Mouse (Mus musculus): ENCODE measurements around the gene Slc29a1. TPM values are rescaled to one million over a fixed set of nuclear protein-coding genes. Genes with fewer than 3 reads are reported as not detected.

Slc29a1 gene
- polyA plus RNA-seq, 1 experiment from 2014 or later, result 33.2 TPM

- Histone ChIP-seq H3K36me3 (ENCODE audit: control insufficient read depth, insufficient read depth, low read length) (no peaks in the 10 kb centered on the region), H3K4me2 (ENCODE audit: low read length) (no peak overlapping the region), H3K9ac (replicated peaks; ENCODE audit: low read length) (no peak overlapping the region), H3K4me1 (ENCODE audit: control insufficient read depth, insufficient read depth, low read length) (peaks cover 6% of the 10 kb centered on the region), H3K27ac (replicated peaks; ENCODE audit: low read depth, low read length) (no peak overlapping the region), H3K4me3 (replicated peaks; ENCODE audit: low read depth, low read length) (no peak overlapping the region), H3K27me3 (ENCODE audit: control insufficient read depth, insufficient read depth, low read length) (peaks cover 23% of the 10 kb centered on the region), H3K9me3 (ENCODE audit: control insufficient read depth, low read length) (no peaks in the 10 kb centered on the region)
- WGBS, result 85% methylated on average over 3 of the region's 3 CpGs
- DNase-seq (no peak), ATAC-seq (ENCODE audit: low FRiP score, low TSS enrichment) (no peak)
Measured at GRCm38 (mm10) chr17:45602984-45603383, 3.6 kb upstream of the Slc29a1 start.

DNA sequence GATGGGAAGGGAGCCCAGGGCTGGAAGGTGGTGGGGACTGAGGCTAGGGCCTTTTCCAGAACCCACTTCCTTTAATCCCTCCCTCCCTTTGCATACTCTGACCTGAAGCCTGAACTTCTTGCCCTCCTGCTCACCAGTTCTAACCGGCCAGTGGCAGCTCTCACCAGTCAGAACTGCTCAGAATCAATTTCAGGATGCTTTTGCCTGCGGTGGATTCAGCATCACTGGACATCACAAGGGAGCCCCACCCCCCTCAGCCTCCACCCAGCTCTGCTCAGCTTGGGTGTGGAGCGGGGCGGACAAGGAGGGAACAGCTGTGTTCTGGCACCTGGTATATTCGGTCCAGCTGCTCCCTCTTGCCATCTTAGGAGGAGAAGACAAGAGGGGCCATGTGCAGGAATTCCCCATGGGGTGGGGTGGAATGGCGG lies 2.5 kb upstream of the Slc29a1 start, which contains the start of gene Mymx:
Gene Mymx (minus strand): TSS at position 226 of the 428 bp plus-strand sequence.
- H3K9me3 ChIP-seq (ENCODE audit: control insufficient read depth, low read length), result no peaks in the 10 kb centered on the region
- no peak within 1 kb of the TSS for H3K4me2 ChIP-seq (ENCODE audit: low read length)
- H3K27me3 ChIP-seq (ENCODE audit: control insufficient read depth, insufficient read depth, low read length), result peaks cover 23% of the 10 kb centered on the region
- no peak within 1 kb of the TSS for H3K27ac ChIP-seq (replicated peaks; ENCODE audit: low read depth, low read length)
- H3K9ac ChIP-seq (replicated peaks; ENCODE audit: low read length), result no peak within 1 kb of the TSS
- no peak for ATAC-seq (ENCODE audit: low FRiP score, low TSS enrichment)
- WGBS, result 38% methylated on average over 6 of the region's 6 CpGs
- H3K4me3 ChIP-seq (replicated peaks; ENCODE audit: low read depth, low read length), result no peak within 1 kb of the TSS
- peaks cover 6% of the 10 kb centered on the region for H3K4me1 ChIP-seq (ENCODE audit: control insufficient read depth, insufficient read depth, low read length)
- no peak for DNase-seq
- H3K36me3 ChIP-seq (ENCODE audit: control insufficient read depth, insufficient read depth, low read length), result no peaks in the 10 kb centered on the region

DNA sequence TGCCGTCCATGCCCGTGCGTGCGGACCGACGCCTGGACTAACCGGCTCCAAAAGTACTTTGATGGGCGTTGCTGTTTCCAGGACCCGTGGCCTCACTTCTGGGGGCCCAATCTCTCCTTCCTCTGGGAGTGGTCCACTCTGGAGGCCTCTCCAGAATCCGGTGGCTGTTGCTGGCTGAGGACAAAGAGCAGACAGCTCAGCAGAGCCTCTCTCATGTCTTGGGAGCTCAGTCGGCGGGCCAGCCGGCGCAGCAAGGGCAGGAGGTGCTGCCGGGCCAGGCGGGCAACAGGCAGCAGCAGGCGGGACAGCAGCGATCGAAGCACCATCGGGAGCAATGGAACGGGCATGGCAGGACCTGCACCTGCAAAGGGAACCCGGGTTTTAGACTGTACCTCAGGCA lies 1.9 kb upstream of the Slc29a1 start:
- peaks cover 23% of the 10 kb centered on the region for H3K27me3 ChIP-seq (ENCODE audit: control insufficient read depth, insufficient read depth, low read length)
- H3K9me3 ChIP-seq (ENCODE audit: control insufficient read depth, low read length), result no peaks in the 10 kb centered on the region
- H3K36me3 ChIP-seq (ENCODE audit: control insufficient read depth, insufficient read depth, low read length), result no peaks in the 10 kb centered on the region
- no peak overlapping the region for H3K4me2 ChIP-seq (ENCODE audit: low read length)
- 9% methylated on average over 22 of the region's 22 CpGs for WGBS
- DNase-seq (no peak), ATAC-seq (ENCODE audit: low FRiP score, low TSS enrichment) (no peak)
- H3K4me1 ChIP-seq (ENCODE audit: control insufficient read depth, insufficient read depth, low read length), result peaks cover 7% of the 10 kb centered on the region
- H3K27ac ChIP-seq (replicated peaks; ENCODE audit: low read depth, low read length), result no peak overlapping the region
- no peak overlapping the region for H3K9ac ChIP-seq (replicated peaks; ENCODE audit: low read length)
- H3K4me3 ChIP-seq (replicated peaks; ENCODE audit: low read depth, low read length), result no peak overlapping the region

DNA sequence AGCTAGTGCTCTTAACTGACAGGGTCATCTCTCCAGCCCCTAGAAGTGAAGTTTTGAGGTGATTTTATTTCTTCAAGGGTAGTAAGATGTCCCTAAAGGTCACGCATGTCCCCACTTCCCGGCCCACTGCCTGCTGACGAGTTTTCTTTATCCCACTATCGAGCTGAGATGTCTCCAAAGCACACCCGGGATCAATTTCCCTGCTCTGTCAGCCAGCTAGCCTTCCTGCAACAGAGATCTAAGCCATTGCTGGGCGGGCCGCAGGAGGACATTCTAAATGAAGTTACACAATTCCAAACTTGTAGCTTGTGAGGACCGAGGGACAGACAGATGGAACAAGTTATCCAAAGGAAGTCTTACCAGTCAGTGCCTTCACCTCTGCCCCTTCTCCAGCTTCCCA lies 861 bp upstream of the Slc29a1 start:
- no peak for DNase-seq
- WGBS, result 52% methylated on average over 8 of the region's 8 CpGs

DNA sequence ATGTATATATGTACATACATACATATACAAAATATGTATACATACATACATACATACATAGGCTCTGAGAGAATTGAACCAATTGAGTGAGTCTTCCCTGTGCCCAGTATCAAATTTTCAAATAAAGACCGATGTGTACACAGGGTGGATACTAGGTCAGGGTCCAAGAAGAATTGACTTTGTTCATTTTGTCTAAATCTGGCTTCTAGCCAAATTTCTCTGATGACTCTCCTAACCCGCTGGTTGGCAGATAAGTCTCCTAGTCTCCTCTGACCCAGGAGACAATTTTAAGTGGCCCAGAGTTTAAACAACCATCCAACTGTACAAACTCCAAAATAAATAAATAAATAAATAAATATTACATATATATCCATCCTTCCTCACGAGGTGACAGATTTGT lies 515 bp downstream of the Slc29a1 start:
- no peak overlapping the region for H3K9ac ChIP-seq (replicated peaks; ENCODE audit: low read length)
- H3K27me3 ChIP-seq (ENCODE audit: control insufficient read depth, insufficient read depth, low read length), result peaks cover 32% of the 10 kb centered on the region
- H3K4me2 ChIP-seq (ENCODE audit: low read length), result no peak overlapping the region; the same call in 1 of the 2 replicates
- H3K36me3 ChIP-seq (ENCODE audit: control insufficient read depth, insufficient read depth, low read length), result no peaks in the 10 kb centered on the region
- 41% methylated on average over 3 of the region's 3 CpGs for WGBS
- peaks cover 23% of the 10 kb centered on the region for H3K4me1 ChIP-seq (ENCODE audit: control insufficient read depth, insufficient read depth, low read length)
- H3K4me3 ChIP-seq (replicated peaks; ENCODE audit: low read depth, low read length), result no peak overlapping the region
- H3K27ac ChIP-seq (replicated peaks; ENCODE audit: low read depth, low read length), result no peak overlapping the region
- ATAC-seq (ENCODE audit: low FRiP score, low TSS enrichment) (no peak), DNase-seq (no peak)
- no peaks in the 10 kb centered on the region for H3K9me3 ChIP-seq (ENCODE audit: control insufficient read depth, low read length)

More for the DNA sequence above, 861 bp upstream of the Slc29a1 start:
- Histone ChIP-seq H3K4me3 (replicated peaks; ENCODE audit: low read depth, low read length) (no peak overlapping the region), H3K9me3 (ENCODE audit: control insufficient read depth, low read length) (no peaks in the 10 kb centered on the region), H3K9ac (replicated peaks; ENCODE audit: low read length) (no peak overlapping the region), H3K36me3 (ENCODE audit: control insufficient read depth, insufficient read depth, low read length) (no peaks in the 10 kb centered on the region), H3K27me3 (ENCODE audit: control insufficient read depth, insufficient read depth, low read length) (peaks cover 23% of the 10 kb centered on the region), H3K4me1 (ENCODE audit: control insufficient read depth, insufficient read depth, low read length) (peaks cover 16% of the 10 kb centered on the region), H3K4me2 (ENCODE audit: low read length) (no peak overlapping the region), H3K27ac (replicated peaks; ENCODE audit: low read depth, low read length) (no peak overlapping the region)
- no peak for ATAC-seq (ENCODE audit: low FRiP score, low TSS enrichment)

DNA sequence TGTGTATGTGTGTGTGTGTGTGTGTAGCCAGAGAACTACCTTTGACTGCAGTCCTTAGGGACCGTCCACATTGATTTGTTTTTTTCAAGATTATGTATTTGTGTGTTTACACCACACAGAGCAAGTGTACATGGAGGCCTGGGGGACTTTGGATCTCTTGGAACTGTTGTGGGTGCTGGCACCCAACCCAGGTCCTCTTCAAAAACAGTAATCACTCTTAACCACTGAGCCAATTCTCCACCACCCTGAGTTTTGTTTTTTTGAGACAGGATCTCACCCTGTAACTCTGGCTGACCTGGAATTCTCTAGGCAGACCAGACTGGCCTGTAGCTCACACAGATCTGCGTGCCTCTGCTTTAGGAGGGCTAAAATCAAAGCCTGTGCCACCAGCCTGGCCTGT lies 1.0 kb downstream of the Slc29a1 start:
- Histone ChIP-seq H3K9ac (replicated peaks; ENCODE audit: low read length) (no peak overlapping the region), H3K36me3 (ENCODE audit: control insufficient read depth, insufficient read depth, low read length) (no peaks in the 10 kb centered on the region), H3K27ac (replicated peaks; ENCODE audit: low read depth, low read length) (no peak overlapping the region), H3K4me3 (replicated peaks; ENCODE audit: low read depth, low read length) (no peak overlapping the region), H3K27me3 (ENCODE audit: control insufficient read depth, insufficient read depth, low read length) (peaks cover 33% of the 10 kb centered on the region), H3K9me3 (ENCODE audit: control insufficient read depth, low read length) (no peaks in the 10 kb centered on the region), H3K4me2 (ENCODE audit: low read length) (no peak overlapping the region), H3K4me1 (ENCODE audit: control insufficient read depth, insufficient read depth, low read length) (peaks cover 23% of the 10 kb centered on the region)
- ATAC-seq (ENCODE audit: low FRiP score, low TSS enrichment), result no peak
- WGBS, result 90% methylated on average over 2 of the region's 2 CpGs
- no peak for DNase-seq

- H3K4me1 ChIP-seq (ENCODE audit: control insufficient read depth, insufficient read depth, low read length), result peaks cover 23% of the 10 kb centered on the region
- ATAC-seq (ENCODE audit: low FRiP score, low TSS enrichment), result no peak
Measured at GRCm38 (mm10) chr17:45597787-45598186, 1.6 kb downstream of the Slc29a1 start.

DNA sequence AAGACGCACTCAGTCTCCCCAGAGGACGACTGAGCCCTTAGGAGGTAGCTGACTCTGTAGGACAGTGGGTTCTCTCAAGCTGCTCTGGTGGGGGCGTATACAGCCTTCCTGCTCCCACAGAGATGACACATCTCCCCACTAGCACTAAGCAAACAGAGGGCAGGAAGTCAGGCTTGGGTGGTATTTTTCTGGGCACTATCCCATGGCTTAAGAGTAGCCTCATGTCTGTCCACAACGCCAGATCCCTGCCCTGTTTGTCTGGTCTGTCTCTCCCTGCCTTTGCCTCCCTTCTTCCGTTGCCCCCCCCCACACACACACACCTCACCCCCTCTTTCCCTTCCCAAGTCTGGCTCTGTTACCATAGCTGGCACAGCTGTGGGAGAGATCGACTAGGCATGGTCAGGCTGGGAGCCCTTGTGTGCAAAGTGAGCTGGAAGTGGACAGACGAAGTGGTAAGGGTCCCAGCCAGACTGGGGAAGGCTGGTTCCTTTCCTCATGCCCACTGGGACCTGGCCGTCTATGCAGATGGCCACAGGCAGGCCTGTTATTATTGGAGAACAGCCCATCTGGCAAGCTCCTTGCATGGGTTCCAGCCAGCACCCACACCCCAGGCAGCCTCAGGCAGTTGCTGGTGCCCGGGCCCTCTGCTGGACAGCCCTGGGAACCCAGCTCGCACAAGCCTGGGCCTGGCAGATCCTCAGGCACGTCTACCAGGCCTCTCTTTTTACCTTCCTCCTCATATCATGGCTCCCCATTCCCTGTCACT lies 2.6 kb downstream of the Slc29a1 start:
- Histone ChIP-seq H3K9ac (replicated peaks; ENCODE audit: low read length) (no peak overlapping the region; the same call in 1 of the 2 replicates), H3K27ac (replicated peaks; ENCODE audit: low read depth, low read length) (peak overlapping the region; percentile 61), H3K36me3 (ENCODE audit: control insufficient read depth, insufficient read depth, low read length) (no peaks in the 10 kb centered on the region), H3K4me1 (ENCODE audit: control insufficient read depth, insufficient read depth, low read length) (peaks cover 23% of the 10 kb centered on the region), H3K9me3 (ENCODE audit: control insufficient read depth, low read length) (no peaks in the 10 kb centered on the region), H3K27me3 (ENCODE audit: control insufficient read depth, insufficient read depth, low read length) (peaks cover 28% of the 10 kb centered on the region), H3K4me2 (ENCODE audit: low read length) (no peak overlapping the region), H3K4me3 (replicated peaks; ENCODE audit: low read depth, low read length) (no peak overlapping the region)
- peak; percentile 66 for DNase-seq
- 25% methylated on average over 11 of the region's 11 CpGs for WGBS
- ATAC-seq (ENCODE audit: low FRiP score, low TSS enrichment), result peak; percentile 22; the same call in 1 of the 2 replicates

More at GRCm38 (mm10) chr17:45597787-45598186, 1.6 kb downstream of the Slc29a1 start:
- Histone ChIP-seq H3K9ac (replicated peaks; ENCODE audit: low read length) (no peak overlapping the region), H3K4me2 (ENCODE audit: low read length) (no peak overlapping the region), H3K4me3 (replicated peaks; ENCODE audit: low read depth, low read length) (no peak overlapping the region), H3K27me3 (ENCODE audit: control insufficient read depth, insufficient read depth, low read length) (peaks cover 33% of the 10 kb centered on the region), H3K36me3 (ENCODE audit: control insufficient read depth, insufficient read depth, low read length) (no peaks in the 10 kb centered on the region), H3K27ac (replicated peaks; ENCODE audit: low read depth, low read length) (no peak overlapping the region), H3K9me3 (ENCODE audit: control insufficient read depth, low read length) (no peaks in the 10 kb centered on the region)
- WGBS, result 42% methylated on average over 3 of the region's 3 CpGs
- no peak for DNase-seq

Data from midbrain, embryonic 14.5 days (tissue).